Mouse (Mus musculus) hindbrain, embryonic 10.5 days (tissue): ENCODE data around the gene Pank3. TPM values are rescaled to one million over a fixed set of nuclear protein-coding genes. Genes with fewer than 3 reads are reported as not detected.
A peak's percentile ranks its signal among the peaks of the same experiment; 100 is the strongest.

Experiments
- DNase-seq: peaks from one replicate; pipeline ENCODE4 v3.0.0-alpha.2; 2017; ENCODE audit warnings: low spot score
- H3K27ac ChIP-seq: fragments of 300-500 bp; sonication (generic); 2 replicates; pipeline ENCODE4 v1.5.1; 2016; ENCODE audit warnings: mild to moderate bottlenecking, moderate library complexity
- H3K27me3 ChIP-seq: fragments of 300-500 bp; sonication (generic); 2 replicates; pipeline ENCODE4 v1.6.1; 2016; ENCODE audit warnings: mild to moderate bottlenecking; ENCODE audit not compliant: poor library complexity, insufficient read depth, severe bottlenecking
- H3K36me3 ChIP-seq: fragments of 300-500 bp; sonication (generic); 2 replicates; pipeline ENCODE4 v1.6.1; 2016; ENCODE audit warnings: mild to moderate bottlenecking, moderate library complexity
- H3K4me1 ChIP-seq: fragments of 300-500 bp; sonication (generic); replicated peaks from 2 replicates; pipeline ENCODE4 v1.6.1; 2016; ENCODE audit warnings: mild to moderate bottlenecking
- H3K4me3 ChIP-seq: fragments of 300-500 bp; sonication (generic); 2 replicates; pipeline ENCODE4 v1.5.1; 2016; ENCODE audit warnings: mild to moderate bottlenecking, moderate library complexity
- H3K9me3 ChIP-seq: fragments of 300-500 bp; sonication (generic); 2 replicates; pipeline ENCODE4 v1.6.1; 2016; ENCODE audit warnings: mild to moderate bottlenecking, moderate library complexity
- WGBS: fragments of 180-500 bp; shearing (Covaris S2); methylation state at CpG from one replicate; pipeline ENCODE4 v1.1.7; 2016; 5-methylcytosine and 5-hydroxymethylcytosine counted together
- polyA plus RNA-seq: library from polyadenylated mRNA; unstranded; fragments of >200 nt; fragmentation: Nextera tagmentation; extraction: Ambion mirVana; gene quantifications from 2 replicates; pipeline ENCODE4 v1.2.1, GENCODE M21; 2016

Pank3 gene
- polyA plus RNA-seq = 13.3 and 14.6 TPM in 2 replicates

DNA sequence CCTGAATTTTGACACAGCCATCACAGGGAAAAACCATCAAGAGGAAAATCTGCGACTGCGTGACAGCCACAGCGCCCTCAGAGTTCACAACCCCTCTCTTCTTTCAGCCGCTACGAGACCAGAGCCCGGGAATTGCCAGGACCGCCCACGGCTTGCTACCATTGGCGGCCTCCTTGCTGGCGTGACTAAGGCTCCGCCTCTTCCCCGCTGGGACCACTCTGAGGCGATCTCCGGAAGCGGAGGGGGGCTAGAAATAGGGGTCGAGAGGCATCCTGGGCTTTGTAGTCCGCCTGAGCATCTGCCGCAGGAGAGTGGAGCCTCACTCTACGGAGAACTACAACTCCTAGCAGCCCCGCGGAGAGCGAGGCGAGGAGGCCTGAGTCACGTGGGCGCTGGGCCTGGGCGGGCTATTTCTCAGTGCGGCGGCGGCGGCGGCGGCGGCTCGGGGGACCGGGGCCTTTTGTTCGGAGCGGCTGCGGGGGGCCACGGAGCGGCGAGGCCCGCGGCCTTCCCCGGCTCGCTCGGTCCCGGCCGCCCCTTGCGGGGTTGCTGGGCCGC is at the start of gene Pank3:
Gene Pank3 (plus strand): TSS at position 297 of the 558 bp plus-strand sequence.
- Histone ChIP-seq H3K9me3 (no peaks in the 10 kb centered on the region), H3K4me1 (peaks cover 15% of the 10 kb centered on the region), H3K36me3 (peaks cover 18% of the 10 kb centered on the region), H3K27me3 (0 out of 2 replicates have a peak, but pooled peaks cover 2% of the 10 kb centered on the region), H3K27ac (peak within 1 kb of the TSS; percentile 99), H3K4me3 (peak within 1 kb of the TSS; percentile 97)
- under 1% methylated on average over 50 of the region's 50 CpGs for WGBS
- DNase-seq = peak; percentile 99

GRCm38 (mm10) chr11:35723876-35724275 is 45.4 kb upstream of the Pank3 start:
- Histone ChIP-seq H3K9me3 (no peaks in the 10 kb centered on the region), H3K36me3 (no peaks in the 10 kb centered on the region), H3K27me3 (no peaks in the 10 kb centered on the region), H3K27ac (no peak overlapping the region), H3K4me1 (no peaks in the 10 kb centered on the region), H3K4me3 (no peak overlapping the region)
- 90% methylated on average over 5 of the region's 5 CpGs for WGBS
- DNase-seq = no peak

GRCm38 (mm10) chr11:35726341-35726846 is 42.9 kb upstream of the Pank3 start:
- 87% methylated on average over 8 of the region's 8 CpGs for WGBS
- Histone ChIP-seq H3K27me3 (no peaks in the 10 kb centered on the region; the same call in 1 of the 2 replicates), H3K27ac (no peak overlapping the region), H3K36me3 (no peaks in the 10 kb centered on the region), H3K4me3 (no peak overlapping the region), H3K9me3 (no peaks in the 10 kb centered on the region), H3K4me1 (no peaks in the 10 kb centered on the region)
- DNase-seq = no peak

GRCm38 (mm10) chr11:35728200-35728599 is 41.1 kb upstream of the Pank3 start:
- no peaks in the 10 kb centered on the region for H3K36me3 ChIP-seq
- no peak overlapping the region for H3K4me3 ChIP-seq
- peaks cover 3% of the 10 kb centered on the region; the same call in 1 of the 2 replicates for H3K9me3 ChIP-seq
- WGBS = 95% methylated on average over 1 of the region's 1 CpGs
- no peaks in the 10 kb centered on the region; the same call in 1 of the 2 replicates for H3K27me3 ChIP-seq
- no peak overlapping the region for H3K27ac ChIP-seq
- H3K4me1 ChIP-seq = no peaks in the 10 kb centered on the region
- no peak for DNase-seq

GRCm38 (mm10) chr11:35729186-35729585 is 40.1 kb upstream of the Pank3 start:
- Histone ChIP-seq H3K4me3 (no peak overlapping the region), H3K9me3 (peaks cover 3% of the 10 kb centered on the region; the same call in 1 of the 2 replicates), H3K36me3 (no peaks in the 10 kb centered on the region), H3K27me3 (peaks cover 6% of the 10 kb centered on the region; the same call in 1 of the 2 replicates), H3K4me1 (no peaks in the 10 kb centered on the region), H3K27ac (no peak overlapping the region)
- DNase-seq = no peak
- 63% methylated on average over 5 of the region's 5 CpGs for WGBS

DNA sequence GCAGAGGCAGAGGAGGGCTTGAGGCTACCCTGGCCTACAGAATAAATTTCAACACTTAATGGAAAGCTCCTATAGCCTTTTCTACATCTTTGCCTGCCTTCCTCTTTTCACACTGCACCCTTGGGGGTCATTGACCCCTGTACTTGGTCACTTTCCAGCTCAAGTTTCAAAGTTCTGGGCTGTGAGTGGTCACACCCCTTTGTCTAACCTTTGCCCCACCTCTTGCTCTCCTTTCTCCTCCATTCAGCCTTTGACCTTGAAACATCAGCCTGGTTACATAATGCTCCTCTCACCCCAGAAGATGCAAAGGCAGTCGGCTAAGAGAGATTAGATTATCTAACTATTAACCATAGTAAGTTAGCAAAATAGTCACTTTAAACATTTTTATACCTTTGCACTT is 36.9 kb upstream of the Pank3 start:
- peaks cover 3% of the 10 kb centered on the region; the same call in 1 of the 2 replicates for H3K9me3 ChIP-seq
- 51% methylated on average over 1 of the region's 1 CpGs for WGBS
- no peaks in the 10 kb centered on the region for H3K4me1 ChIP-seq
- H3K36me3 ChIP-seq = no peaks in the 10 kb centered on the region
- H3K27ac ChIP-seq = no peak overlapping the region
- no peak for DNase-seq
- no peak overlapping the region for H3K4me3 ChIP-seq
- H3K27me3 ChIP-seq = peaks cover 8% of the 10 kb centered on the region; the same call in 1 of the 2 replicates

- H3K4me3 ChIP-seq = no peak overlapping the region
- H3K9me3 ChIP-seq = peaks cover 3% of the 10 kb centered on the region; the same call in 1 of the 2 replicates
- peaks cover 8% of the 10 kb centered on the region; the same call in 1 of the 2 replicates for H3K27me3 ChIP-seq
- H3K4me1 ChIP-seq = no peaks in the 10 kb centered on the region
- 71% methylated on average over 2 of the region's 2 CpGs for WGBS
- DNase-seq = no peak
- H3K36me3 ChIP-seq = no peaks in the 10 kb centered on the region
- H3K27ac ChIP-seq = no peak overlapping the region
Measured at GRCm38 (mm10) chr11:35736817-35737216, 32.5 kb upstream of the Pank3 start.

GRCm38 (mm10) chr11:35737262-35737661 is 32.0 kb upstream of the Pank3 start:
- Histone ChIP-seq H3K27me3 (peaks cover 8% of the 10 kb centered on the region; the same call in 1 of the 2 replicates), H3K4me3 (no peak overlapping the region), H3K27ac (no peak overlapping the region), H3K36me3 (no peaks in the 10 kb centered on the region), H3K4me1 (no peaks in the 10 kb centered on the region), H3K9me3 (peaks cover 2% of the 10 kb centered on the region; the same call in 1 of the 2 replicates)
- WGBS = 91% methylated on average over 2 of the region's 2 CpGs
- no peak for DNase-seq

DNA sequence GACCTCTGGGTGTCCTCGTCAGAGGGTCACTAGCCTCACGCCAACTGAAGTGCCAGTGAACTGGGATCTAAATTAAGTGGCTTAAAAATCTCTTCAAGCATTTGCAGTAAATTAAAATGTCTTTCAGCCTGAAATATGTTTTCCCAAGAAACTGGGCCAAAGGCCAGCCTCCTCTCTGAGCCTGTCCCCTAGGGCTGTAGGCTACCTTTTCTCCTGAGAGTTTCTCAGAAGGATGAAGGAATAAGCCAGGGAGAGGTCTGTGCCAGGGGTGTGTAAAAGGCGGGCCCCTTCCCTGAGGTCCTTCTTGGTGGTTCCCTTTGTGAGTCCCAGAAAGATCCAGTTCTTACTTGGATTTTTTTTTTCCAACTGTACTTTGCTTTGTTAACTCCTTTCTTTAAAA is 31.2 kb upstream of the Pank3 start:
- Histone ChIP-seq H3K27ac (no peak overlapping the region), H3K27me3 (peaks cover 8% of the 10 kb centered on the region; the same call in 1 of the 2 replicates), H3K4me3 (no peak overlapping the region), H3K4me1 (no peaks in the 10 kb centered on the region), H3K9me3 (peaks cover 2% of the 10 kb centered on the region; the same call in 1 of the 2 replicates), H3K36me3 (no peaks in the 10 kb centered on the region)
- DNase-seq = no peak
- WGBS = 79% methylated on average over 3 of the region's 3 CpGs

DNA sequence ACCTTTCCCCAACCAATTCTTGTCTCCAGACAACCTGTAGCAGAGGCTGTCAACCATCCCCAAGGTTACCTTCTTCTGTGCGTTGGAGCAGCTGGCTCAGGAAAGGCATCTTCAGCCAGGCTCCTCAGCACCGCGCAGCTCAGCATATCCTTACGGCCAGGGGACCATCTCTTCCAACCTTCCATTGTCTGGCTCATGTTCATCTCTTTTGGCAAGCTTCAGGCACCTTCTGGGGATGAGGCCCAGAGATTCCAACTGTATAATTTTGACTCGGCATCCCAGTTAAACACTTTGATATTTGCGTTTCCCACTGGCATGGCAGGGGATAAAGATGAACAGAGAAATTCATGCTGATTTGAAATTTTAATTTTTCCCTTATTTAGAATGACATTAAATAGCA is 25.7 kb upstream of the Pank3 start:
- WGBS = 92% methylated on average over 6 of the region's 6 CpGs
- H3K4me1 ChIP-seq = no peaks in the 10 kb centered on the region
- H3K36me3 ChIP-seq = no peaks in the 10 kb centered on the region
- H3K27me3 ChIP-seq = no peaks in the 10 kb centered on the region
- no peak for DNase-seq
- H3K9me3 ChIP-seq = peaks cover 6% of the 10 kb centered on the region; the same call in 1 of the 2 replicates
- H3K4me3 ChIP-seq = no peak overlapping the region
- H3K27ac ChIP-seq = no peak overlapping the region

- no peaks in the 10 kb centered on the region for H3K4me1 ChIP-seq
- H3K4me3 ChIP-seq = no peak overlapping the region
- H3K27me3 ChIP-seq = no peaks in the 10 kb centered on the region
- peaks cover 6% of the 10 kb centered on the region; the same call in 1 of the 2 replicates for H3K9me3 ChIP-seq
- no peaks in the 10 kb centered on the region for H3K36me3 ChIP-seq
- no peak overlapping the region for H3K27ac ChIP-seq
- DNase-seq = no peak
- 92% methylated on average over 6 of the region's 6 CpGs for WGBS
Measured at GRCm38 (mm10) chr11:35744571-35744970, 24.7 kb upstream of the Pank3 start.

- no peaks in the 10 kb centered on the region for H3K27me3 ChIP-seq
- 79% methylated on average over 8 of the region's 8 CpGs for WGBS
Measured at GRCm38 (mm10) chr11:35750578-35750977, 18.7 kb upstream of the Pank3 start.

GRCm38 (mm10) chr11:35754906-35755418 is 14.3 kb upstream of the Pank3 start:
- no peaks in the 10 kb centered on the region for H3K4me1 ChIP-seq
- no peaks in the 10 kb centered on the region for H3K9me3 ChIP-seq
- H3K27me3 ChIP-seq = no peaks in the 10 kb centered on the region
- no peak overlapping the region for H3K4me3 ChIP-seq
- no peaks in the 10 kb centered on the region for H3K36me3 ChIP-seq
- no peak overlapping the region for H3K27ac ChIP-seq
- DNase-seq = no peak
- 86% methylated on average over 4 of the region's 4 CpGs for WGBS

More at GRCm38 (mm10) chr11:35750578-35750977, 18.7 kb upstream of the Pank3 start:
- no peaks in the 10 kb centered on the region for H3K36me3 ChIP-seq
- no peak for DNase-seq
- H3K4me1 ChIP-seq = no peaks in the 10 kb centered on the region
- no peaks in the 10 kb centered on the region for H3K9me3 ChIP-seq
- no peak overlapping the region for H3K27ac ChIP-seq
- H3K4me3 ChIP-seq = no peak overlapping the region
